In genomic region chr17:65824246-65824645, GRCm38 (mm10) we compare ENCODE assay signal across 21 mouse cellular contexts.
"Had no signal": no experiment of that assay in that cellular context is flagged by ENCODE, and none has a peak within 500 bp of the region (broad histone marks: within the 10 kb centered on the region; RNA-seq: fewer than 3 reads in every experiment).

No protein-coding gene starts in this region.

- H3K4me1 ChIP-seq: lung, embryonic 15.5 days had no signal

- H3K36me3 ChIP-seq: midbrain, embryonic 15.5 days had no signal

- ATAC-seq: lung, postnatal 0 days; midbrain, embryonic 13.5 days; midbrain, embryonic 15.5 days had no signal

- H3K9me3 ChIP-seq: lung, embryonic 15.5 days; megakaryocyte, embryonic 14.5 days; midbrain, embryonic 13.5 days; midbrain, embryonic 15.5 days; neural tube, embryonic 13.5 days; neural tube, embryonic 15.5 days had no signal

- H3K4me3 ChIP-seq: lung, embryonic 15.5 days; megakaryocyte, embryonic 14.5 days; midbrain, embryonic 13.5 days; midbrain, embryonic 15.5 days; myocyte; neural tube, embryonic 13.5 days; neural tube, embryonic 15.5 days had no signal

- H3K27ac ChIP-seq: lung, embryonic 15.5 days; macrophage; midbrain, embryonic 13.5 days; midbrain, embryonic 15.5 days; neural tube, embryonic 13.5 days; neural tube, embryonic 15.5 days had no signal

- DNase-seq: lung, adult 2 months; lung, postnatal 14 days; lung, postnatal 36 days; retina, postnatal 1 day; right cerebral cortex, adult 18-20 months; right cerebral cortex, postnatal 25 days; right cerebral cortex, postnatal 4 days; spleen, adult 18-20 months; thymus, adult 18-20 months; thymus, postnatal 14 days; thymus, postnatal 36 days had no signal

- H3K27me3 ChIP-seq: lung, embryonic 15.5 days; megakaryocyte, embryonic 14.5 days; midbrain, embryonic 13.5 days; midbrain, embryonic 15.5 days; neural tube, embryonic 13.5 days; neural tube, embryonic 15.5 days had no signal

- H3K4me2 ChIP-seq: lung, embryonic 15.5 days; midbrain, embryonic 11.5 days; midbrain, embryonic 13.5 days; midbrain, embryonic 15.5 days; neural tube, embryonic 13.5 days; neural tube, embryonic 15.5 days had no signal

- H3K9ac ChIP-seq: lung, embryonic 15.5 days; midbrain, embryonic 13.5 days; midbrain, embryonic 15.5 days; neural tube, embryonic 13.5 days; neural tube, embryonic 15.5 days had no signal
